Mouse (Mus musculus): Measurements from ENCODE around the gene Plac9a.
"Not testable (repeated sequence)": the region's sequence is repeated elsewhere in the genome, so short reads cannot be mapped to it uniquely, and the experiment has no call there.

The Plac9a gene

GRCm38 (mm10) chr14:25861771-25862530 lies 40.9 kb downstream of the Plac9a start:
- DNase-seq: no peak

DNA sequence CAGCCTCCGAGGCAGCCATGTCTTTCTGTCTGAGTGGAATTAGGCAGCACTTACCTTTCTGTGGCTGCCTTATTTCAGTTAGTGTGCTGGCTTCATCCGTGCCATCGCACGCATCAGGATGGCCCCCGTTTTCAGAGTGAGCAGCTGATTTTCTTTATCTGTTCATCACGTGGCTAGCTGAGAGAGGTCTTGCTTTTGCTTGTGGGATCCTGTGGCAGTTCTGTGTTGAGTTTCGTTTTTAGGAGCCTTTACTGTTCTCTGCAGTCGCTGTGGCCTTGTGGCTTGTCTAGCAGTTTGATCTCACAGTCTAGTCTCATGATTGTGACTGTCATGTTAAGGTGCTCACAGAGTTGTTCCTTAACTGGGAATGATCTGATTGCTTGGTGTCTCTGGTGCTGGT lies 45.0 kb downstream of the Plac9a start:
- DNase-seq: no peak

DNA sequence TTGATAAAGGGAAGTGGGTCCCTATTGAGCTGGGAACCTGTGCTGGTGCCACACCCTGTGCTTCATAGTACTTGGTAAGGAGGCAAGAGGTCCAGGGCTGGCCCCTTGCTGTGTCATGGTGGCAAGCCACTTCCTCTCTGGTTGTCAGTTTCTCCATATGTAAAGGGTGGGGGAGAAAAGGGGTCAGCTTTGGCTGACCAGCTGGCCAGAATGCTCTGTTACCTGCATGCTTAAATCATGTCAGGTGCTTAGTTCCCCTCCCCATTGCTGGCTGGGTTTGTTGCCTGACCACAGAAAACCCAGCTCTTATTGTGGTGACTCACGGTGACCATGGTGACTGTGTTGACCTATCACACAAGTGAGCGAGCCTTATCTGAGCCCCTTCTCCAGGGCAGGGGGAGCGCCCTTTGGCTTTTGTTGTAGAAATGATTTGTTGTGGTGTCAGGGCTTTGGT lies 45.7 kb downstream of the Plac9a start:
- no peak for DNase-seq

- no peak for DNase-seq
These were observed 47.5 kb downstream of the Plac9a start for GRCm38 (mm10) chr14:25855241-25855885.

GRCm38 (mm10) chr14:25853717-25854452 lies 49.0 kb downstream of the Plac9a start:
- peak; percentile 48 for DNase-seq

DNA sequence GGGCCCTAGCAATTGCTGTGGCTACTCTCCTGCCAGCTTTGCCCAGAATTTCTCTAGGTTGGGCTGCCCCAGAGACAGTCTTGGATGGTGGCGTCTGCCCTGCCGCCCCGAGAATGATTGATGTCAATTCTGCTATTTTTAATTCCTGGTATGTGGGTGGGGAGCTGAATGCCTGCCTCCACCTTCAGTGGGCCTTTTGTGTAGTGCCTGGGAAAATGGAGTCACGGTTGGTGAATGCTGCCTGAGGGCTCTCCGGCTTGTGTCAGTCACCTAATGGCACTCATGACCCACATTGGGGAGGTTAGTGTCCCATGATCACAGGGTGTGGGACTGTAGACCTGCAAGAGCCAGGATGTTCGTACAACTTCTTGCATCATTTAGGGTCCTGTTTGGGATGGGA lies 49.6 kb downstream of the Plac9a start:
- DNase-seq: no peak

DNA sequence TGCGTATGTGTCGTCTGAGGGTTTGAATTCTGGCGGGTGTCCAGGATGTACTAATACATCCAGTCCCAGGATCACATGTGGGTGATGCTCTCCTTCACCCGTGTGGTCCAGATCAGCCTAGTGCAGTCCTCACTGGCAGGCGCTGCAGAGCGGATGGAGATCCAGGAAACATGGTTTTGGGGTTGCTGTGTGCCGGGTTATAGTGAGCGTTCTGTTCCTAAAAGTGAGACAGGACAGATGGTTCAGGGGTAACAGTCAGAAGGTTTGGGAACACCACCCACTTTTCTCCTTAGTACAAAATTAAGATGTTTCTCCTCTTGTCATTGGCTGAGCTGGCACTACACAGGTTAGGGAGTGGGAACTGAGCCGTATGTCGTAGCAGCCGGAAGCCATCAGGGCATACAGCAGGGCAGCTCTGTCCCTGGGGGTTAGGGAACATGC lies 50.8 kb downstream of the Plac9a start:
- no peak for DNase-seq

GRCm38 (mm10) chr14:25851189-25851588 lies 51.7 kb downstream of the Plac9a start:
- no peak for DNase-seq

DNA sequence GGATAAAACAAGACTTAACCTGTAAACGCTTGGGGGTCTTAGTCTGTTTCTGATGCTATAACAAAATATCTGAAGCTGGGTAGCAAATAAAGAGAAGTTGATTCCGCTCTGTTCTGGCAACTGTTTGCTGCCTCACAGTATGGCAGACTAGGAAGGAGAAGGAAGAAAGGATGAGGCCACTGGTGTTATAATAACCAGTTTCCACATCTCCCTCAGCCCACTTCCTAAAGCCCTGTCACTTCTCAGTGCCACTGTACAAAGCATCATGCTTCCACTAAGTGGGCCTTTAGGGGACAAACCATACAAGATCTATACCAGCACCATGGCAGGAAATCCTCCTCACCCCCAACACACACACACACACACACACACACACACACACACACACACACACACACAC lies 52.5 kb downstream of the Plac9a start:
- DNase-seq: no peak

DNA sequence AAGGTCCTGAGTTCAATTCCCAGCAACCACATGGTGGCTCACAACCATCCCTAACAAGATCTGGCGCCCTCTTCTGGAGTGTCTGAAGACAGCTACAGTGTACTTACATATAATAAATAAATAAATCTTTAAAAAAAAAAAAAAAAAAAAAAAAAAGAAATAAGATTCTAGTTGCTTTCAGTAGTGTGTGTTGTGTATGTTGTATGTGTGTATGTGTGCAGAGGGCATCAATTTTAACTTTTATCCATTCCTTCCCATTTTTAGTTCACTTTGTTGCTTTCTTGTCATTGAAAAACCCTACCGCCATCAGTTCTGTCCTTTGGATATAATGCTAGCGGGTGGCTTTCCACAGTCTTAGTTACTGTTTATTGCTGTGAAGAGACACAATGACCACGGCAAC lies 54.2 kb downstream of the Plac9a start:
- DNase-seq: not testable (repeated sequence)

DNA sequence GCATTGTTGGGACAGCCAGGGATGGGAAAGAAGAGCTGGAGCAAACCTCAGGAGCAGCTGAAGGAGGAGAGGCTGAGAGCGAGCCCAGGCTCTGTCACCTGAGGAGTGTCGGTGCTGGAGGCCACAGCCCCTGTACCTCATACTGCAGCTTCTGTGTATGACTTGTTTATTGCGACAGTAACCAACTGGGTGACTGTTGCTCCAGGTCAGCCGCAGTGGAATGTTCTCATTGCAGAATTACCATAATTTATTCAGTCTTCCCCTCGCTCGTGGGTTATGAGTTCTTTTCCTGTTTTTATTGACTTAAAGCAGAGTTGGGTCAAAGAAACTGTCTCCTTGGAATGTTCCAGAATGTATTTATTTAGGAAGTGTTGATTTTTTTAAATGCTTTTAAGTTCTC lies 54.7 kb downstream of the Plac9a start:
- peak; percentile 73 for DNase-seq

DNA sequence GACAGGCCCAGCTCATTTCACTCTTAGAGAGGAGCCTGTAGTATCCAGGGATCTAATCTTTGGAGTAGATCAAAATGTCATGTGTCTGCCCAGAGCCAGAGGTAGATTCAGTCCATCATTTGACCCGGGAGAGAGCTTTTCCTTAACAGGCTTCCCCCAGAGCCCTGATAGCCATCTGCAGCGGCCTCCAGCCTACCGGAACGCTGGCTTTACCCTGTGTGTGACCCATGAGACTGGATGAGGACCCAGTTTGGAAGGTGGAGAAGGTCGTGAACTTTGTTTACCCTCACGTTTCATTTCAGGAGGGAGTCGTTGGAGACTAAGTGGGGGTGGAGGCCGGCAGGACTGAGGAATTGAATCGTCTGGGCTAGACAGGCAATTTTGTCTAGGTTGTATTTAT lies 55.2 kb downstream of the Plac9a start:
- DNase-seq: no peak

DNA sequence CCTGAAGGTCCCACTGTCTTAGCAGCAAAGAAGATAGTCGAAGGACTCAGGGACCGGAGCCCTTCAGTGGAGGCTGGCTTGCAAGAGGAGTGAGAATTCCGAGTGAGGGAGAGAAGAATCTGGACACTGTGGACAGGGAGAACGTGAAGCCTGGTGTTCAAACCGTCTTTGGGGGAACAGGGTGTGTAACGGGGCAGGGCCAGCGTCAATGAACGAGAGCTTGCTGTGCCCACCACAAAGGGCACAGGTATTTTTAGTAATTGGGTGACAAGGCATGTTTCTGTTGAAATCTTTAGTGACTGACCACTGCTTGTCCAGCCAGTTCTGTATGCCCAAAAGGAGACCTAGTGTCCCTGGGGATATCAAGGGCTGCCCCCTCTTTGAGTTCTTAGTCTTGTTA lies 56.4 kb downstream of the Plac9a start:
- DNase-seq: no peak

DNA sequence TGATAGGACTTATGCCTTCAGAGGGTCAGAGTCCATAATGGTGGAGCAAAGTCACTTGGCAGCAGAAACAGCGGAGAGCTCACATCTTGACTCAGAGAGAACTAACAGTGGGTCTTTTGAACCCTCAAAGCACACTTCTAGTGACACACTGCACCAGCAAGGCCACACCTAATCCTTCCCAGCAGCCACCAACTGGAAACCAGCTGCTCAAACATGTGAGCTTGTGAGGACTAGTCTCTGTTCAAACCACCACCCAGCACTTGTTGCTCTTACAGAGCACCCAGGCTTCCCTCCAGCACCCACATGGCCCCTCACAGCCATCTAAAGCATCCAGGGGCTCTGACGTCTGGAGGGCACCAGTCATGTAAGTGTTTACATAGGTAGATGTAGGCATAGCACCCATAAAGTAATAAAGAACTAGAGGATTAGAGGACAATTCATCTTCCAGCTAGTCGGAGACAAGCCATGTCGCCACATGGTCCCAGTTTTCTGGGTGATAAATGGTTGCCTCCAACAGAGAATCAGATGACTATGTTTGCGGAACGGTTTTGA lies 57.0 kb downstream of the Plac9a start:
- DNase-seq: no peak

DNA sequence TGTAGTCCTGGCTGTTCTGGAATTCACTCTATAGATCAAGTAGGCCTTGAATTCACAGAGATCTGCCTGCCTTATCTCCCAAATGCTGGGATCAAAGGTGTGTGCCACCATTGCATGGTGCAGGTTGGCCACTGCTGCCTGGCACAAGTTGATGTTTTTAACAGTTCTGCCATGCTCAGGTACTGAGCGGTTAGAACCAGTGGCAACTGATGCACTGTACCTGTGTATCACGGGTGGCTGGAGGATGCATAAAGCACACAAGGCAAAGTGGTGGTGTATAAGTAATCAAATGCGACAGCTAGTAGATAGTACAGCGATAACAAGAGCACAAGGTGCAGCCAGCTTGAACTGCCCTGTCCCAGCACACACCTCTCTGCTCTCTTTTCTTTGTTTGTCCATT lies 58.5 kb downstream of the Plac9a start:
- DNase-seq: no peak

DNA sequence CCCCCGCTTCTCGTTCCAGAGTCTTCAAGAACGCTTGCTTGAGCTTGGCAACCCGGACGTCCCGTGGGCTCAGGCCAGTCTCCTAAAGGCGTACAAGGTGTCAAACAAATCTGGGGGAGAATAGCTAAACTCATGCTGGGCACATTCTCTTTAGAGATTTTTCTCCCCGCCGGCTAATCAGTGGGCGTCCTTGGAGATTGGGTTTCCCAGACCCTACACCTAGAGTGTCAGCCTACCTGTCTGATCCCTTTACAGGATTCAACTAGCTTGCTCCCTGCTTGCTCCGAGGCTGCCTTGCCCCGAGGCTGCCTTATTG lies 60.3 kb downstream of the Plac9a start:
- DNase-seq: no peak

- peak; percentile 93 for DNase-seq
These were observed 60.8 kb downstream of the Plac9a start, which contains the start of gene Anxa11 for GRCm38 (mm10) chr14:25841991-25842687. Anxa11 (plus strand) TSS chr14:25842156.

- DNase-seq: no peak
These were observed 61.3 kb downstream of the Plac9a start for GRCm38 (mm10) chr14:25841579-25841978.

GRCm38 (mm10) chr14:25840961-25841360 lies 61.9 kb downstream of the Plac9a start:
- DNase-seq: no peak

- no peak for DNase-seq
These were observed 63.1 kb downstream of the Plac9a start for GRCm38 (mm10) chr14:25839791-25840190.

DNA sequence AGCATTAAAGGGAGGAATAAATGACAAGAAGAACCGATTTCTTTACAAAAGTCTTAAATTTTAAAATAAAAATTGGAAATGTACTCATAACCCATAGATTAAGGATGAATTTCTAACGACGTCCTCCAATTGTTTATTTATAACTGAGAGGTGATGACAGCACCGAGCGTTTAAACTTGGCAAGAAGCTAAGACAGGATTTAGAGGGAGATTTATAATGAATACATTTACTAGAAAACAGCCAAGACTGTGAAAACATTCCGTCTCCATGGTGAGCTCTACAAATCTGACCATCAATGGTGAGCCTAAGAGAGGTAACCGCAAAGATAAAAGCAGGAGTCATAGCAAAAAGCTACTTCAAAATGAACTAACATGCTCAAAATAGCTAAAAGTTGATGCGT lies 64.5 kb downstream of the Plac9a start:
- DNase-seq: no peak

All from kidney, adult 9 months (tissue).